Mouse (Mus musculus): ENCODE results near the gene Fcmr.

DNA sequence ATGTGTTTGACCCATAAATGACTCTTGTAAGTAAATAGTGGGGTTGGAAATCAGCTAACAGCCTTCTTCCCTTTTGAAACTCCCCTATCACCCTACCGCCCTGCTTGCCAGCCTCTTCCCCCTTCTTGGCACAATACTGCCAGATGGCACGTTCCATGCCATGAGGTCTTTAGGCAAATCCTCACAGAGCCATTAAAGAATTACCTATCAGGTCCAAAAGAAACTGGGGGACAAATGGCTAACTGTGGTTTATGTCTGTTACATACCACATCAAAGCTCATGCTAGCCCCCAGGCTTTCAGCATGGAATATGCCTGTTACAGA lies 44.4 kb upstream of the Fcmr start:
- TF ChIP-seq CTCF (IDR thresholded peaks at IDR 0.05; ENCODE audit: low read depth): no peak
- no peak for TF ChIP-seq EP300 (IDR thresholded peaks at IDR 0.05; ENCODE audit: low read depth)

Measured in heart, postnatal 0 days (tissue).